Mouse (Mus musculus): ENCODE data around the gene Myo3b. TPM values are rescaled to one million over a fixed set of nuclear protein-coding genes. Genes with fewer than 3 reads are reported as not detected.

The Myo3b gene
- polyA plus RNA-seq, 1 experiment from 2014 or later: 0.41 TPM

GRCm38 (mm10) chr2:70105286-70106030 is 66.5 kb downstream of the Myo3b start:
- no peak overlapping the region for H3K4me3 ChIP-seq
- H3K36me3 ChIP-seq: no peaks in the 10 kb centered on the region
- H3K4me2 ChIP-seq: no peak overlapping the region
- 57% methylated on average over 14 of the region's 14 CpGs for WGBS
- H3K9ac ChIP-seq: no peak overlapping the region
- H3K4me1 ChIP-seq (replicated peaks): no peaks in the 10 kb centered on the region
- no peak for ATAC-seq (ENCODE audit: insufficient number of reproducible peaks, low FRiP score)
- no peaks in the 10 kb centered on the region for H3K9me3 ChIP-seq (replicated peaks)
- no peaks in the 10 kb centered on the region; the same call in 1 of the 2 replicates for H3K27me3 ChIP-seq (replicated peaks)
- H3K27ac ChIP-seq (ENCODE audit: poor library complexity, severe bottlenecking): no peak overlapping the region

- no peaks in the 10 kb centered on the region for H3K36me3 ChIP-seq
- WGBS: 53% methylated on average over 7 of the region's 7 CpGs
- no peaks in the 10 kb centered on the region for H3K9me3 ChIP-seq (replicated peaks)
- no peak for ATAC-seq (ENCODE audit: insufficient number of reproducible peaks, low FRiP score)
- no peak overlapping the region for H3K9ac ChIP-seq
- H3K27ac ChIP-seq (ENCODE audit: poor library complexity, severe bottlenecking): no peak overlapping the region
- H3K4me1 ChIP-seq (replicated peaks): no peaks in the 10 kb centered on the region
- no peak overlapping the region for H3K4me2 ChIP-seq
- H3K27me3 ChIP-seq (replicated peaks): no peaks in the 10 kb centered on the region; the same call in 1 of the 2 replicates
- H3K4me3 ChIP-seq: no peak overlapping the region
Measured at GRCm38 (mm10) chr2:70109010-70109409, 70.1 kb downstream of the Myo3b start.

GRCm38 (mm10) chr2:70113798-70114782 is 75.2 kb downstream of the Myo3b start:
- peaks cover 10% of the 10 kb centered on the region; the same call in 1 of the 2 replicates for H3K4me1 ChIP-seq (replicated peaks)
- 62% methylated on average over 12 of the region's 12 CpGs for WGBS
- H3K4me2 ChIP-seq: no peak overlapping the region
- H3K9ac ChIP-seq: no peak overlapping the region
- H3K9me3 ChIP-seq (replicated peaks): no peaks in the 10 kb centered on the region
- no peak overlapping the region for H3K27ac ChIP-seq (ENCODE audit: poor library complexity, severe bottlenecking)
- no peaks in the 10 kb centered on the region for H3K36me3 ChIP-seq
- peaks cover 5% of the 10 kb centered on the region for H3K27me3 ChIP-seq (replicated peaks)
- no peak for ATAC-seq (ENCODE audit: insufficient number of reproducible peaks, low FRiP score)
- H3K4me3 ChIP-seq: no peak overlapping the region

- no peak for ATAC-seq (ENCODE audit: insufficient number of reproducible peaks, low FRiP score)
- H3K4me2 ChIP-seq: no peak overlapping the region; the same call in 1 of the 2 replicates
- H3K9ac ChIP-seq: no peak overlapping the region
- no peaks in the 10 kb centered on the region for H3K9me3 ChIP-seq (replicated peaks)
- H3K4me3 ChIP-seq: no peak overlapping the region
- no peaks in the 10 kb centered on the region for H3K36me3 ChIP-seq
- H3K27me3 ChIP-seq (replicated peaks): peaks cover 12% of the 10 kb centered on the region
- peaks cover 10% of the 10 kb centered on the region; the same call in 1 of the 2 replicates for H3K4me1 ChIP-seq (replicated peaks)
- WGBS: 36% methylated on average over 16 of the region's 16 CpGs
- H3K27ac ChIP-seq (ENCODE audit: poor library complexity, severe bottlenecking): no peak overlapping the region
Measured at GRCm38 (mm10) chr2:70118376-70119264, 79.7 kb downstream of the Myo3b start.

- Histone ChIP-seq H3K4me1 (replicated peaks) (peaks cover 10% of the 10 kb centered on the region; the same call in 1 of the 2 replicates), H3K27ac (ENCODE audit: poor library complexity, severe bottlenecking) (no peak overlapping the region), H3K9ac (no peak overlapping the region), H3K9me3 (replicated peaks) (no peaks in the 10 kb centered on the region), H3K27me3 (replicated peaks) (peaks cover 12% of the 10 kb centered on the region), H3K4me2 (no peak overlapping the region), H3K36me3 (no peaks in the 10 kb centered on the region), H3K4me3 (no peak overlapping the region)
- WGBS: 88% methylated on average over 2 of the region's 2 CpGs
- no peak for ATAC-seq (ENCODE audit: insufficient number of reproducible peaks, low FRiP score)
Measured at GRCm38 (mm10) chr2:70119265-70119663, 80.3 kb downstream of the Myo3b start.

GRCm38 (mm10) chr2:70126330-70126729 is 87.4 kb downstream of the Myo3b start:
- Histone ChIP-seq H3K27me3 (replicated peaks) (peaks cover 19% of the 10 kb centered on the region), H3K4me3 (no peak overlapping the region), H3K36me3 (no peaks in the 10 kb centered on the region), H3K4me2 (no peak overlapping the region), H3K27ac (ENCODE audit: poor library complexity, severe bottlenecking) (no peak overlapping the region), H3K4me1 (replicated peaks) (peaks cover 5% of the 10 kb centered on the region), H3K9me3 (replicated peaks) (no peaks in the 10 kb centered on the region), H3K9ac (no peak overlapping the region)
- WGBS: 74% methylated on average over 10 of the region's 10 CpGs
- ATAC-seq (ENCODE audit: insufficient number of reproducible peaks, low FRiP score): no peak

GRCm38 (mm10) chr2:70126783-70127182 is 87.9 kb downstream of the Myo3b start:
- Histone ChIP-seq H3K9ac (no peak overlapping the region), H3K36me3 (no peaks in the 10 kb centered on the region), H3K27ac (ENCODE audit: poor library complexity, severe bottlenecking) (no peak overlapping the region), H3K4me3 (no peak overlapping the region), H3K4me2 (peak overlapping the region; percentile 33; the same call in 1 of the 2 replicates), H3K4me1 (replicated peaks) (peaks cover 5% of the 10 kb centered on the region), H3K9me3 (replicated peaks) (no peaks in the 10 kb centered on the region), H3K27me3 (replicated peaks) (peaks cover 19% of the 10 kb centered on the region)
- under 1% methylated on average over 13 of the region's 13 CpGs for WGBS
- no peak for ATAC-seq (ENCODE audit: insufficient number of reproducible peaks, low FRiP score)

- H3K27ac ChIP-seq (ENCODE audit: poor library complexity, severe bottlenecking): no peak overlapping the region
- peaks cover 25% of the 10 kb centered on the region for H3K27me3 ChIP-seq (replicated peaks)
- H3K9me3 ChIP-seq (replicated peaks): no peaks in the 10 kb centered on the region
- ATAC-seq (ENCODE audit: insufficient number of reproducible peaks, low FRiP score): no peak
- WGBS: 15% methylated on average over 21 of the region's 21 CpGs
- no peak overlapping the region for H3K4me3 ChIP-seq
- H3K4me2 ChIP-seq: peak overlapping the region; percentile 28
- H3K36me3 ChIP-seq: no peaks in the 10 kb centered on the region
- H3K9ac ChIP-seq: no peak overlapping the region
- peaks cover 5% of the 10 kb centered on the region for H3K4me1 ChIP-seq (replicated peaks)
Measured at GRCm38 (mm10) chr2:70127351-70128148, 88.6 kb downstream of the Myo3b start.

- Histone ChIP-seq H3K27me3 (replicated peaks) (peaks cover 34% of the 10 kb centered on the region), H3K9me3 (replicated peaks) (no peaks in the 10 kb centered on the region), H3K27ac (ENCODE audit: poor library complexity, severe bottlenecking) (no peak overlapping the region), H3K4me3 (no peak overlapping the region), H3K9ac (no peak overlapping the region), H3K36me3 (no peaks in the 10 kb centered on the region), H3K4me1 (replicated peaks) (peaks cover 5% of the 10 kb centered on the region), H3K4me2 (no peak overlapping the region)
- no peak for ATAC-seq (ENCODE audit: insufficient number of reproducible peaks, low FRiP score)
- 51% methylated on average over 6 of the region's 6 CpGs for WGBS
Measured at GRCm38 (mm10) chr2:70128590-70128989, 89.7 kb downstream of the Myo3b start.

- Histone ChIP-seq H3K4me3 (no peak overlapping the region), H3K4me1 (replicated peaks) (peaks cover 5% of the 10 kb centered on the region), H3K9me3 (replicated peaks) (no peaks in the 10 kb centered on the region), H3K27me3 (replicated peaks) (peaks cover 35% of the 10 kb centered on the region), H3K27ac (ENCODE audit: poor library complexity, severe bottlenecking) (no peak overlapping the region), H3K9ac (no peak overlapping the region), H3K4me2 (no peak overlapping the region), H3K36me3 (no peaks in the 10 kb centered on the region)
- no peak for ATAC-seq (ENCODE audit: insufficient number of reproducible peaks, low FRiP score)
- 45% methylated on average over 3 of the region's 3 CpGs for WGBS
Measured at GRCm38 (mm10) chr2:70129566-70129965, 90.6 kb downstream of the Myo3b start.

Data from heart, embryonic 12.5 days (tissue).